Mouse (Mus musculus) brain, embryonic 14.5 days (tissue): ENCODE measurements around the gene Kdm6b.
"Not testable (repeated sequence)": the region's sequence is repeated elsewhere in the genome, so short reads cannot be mapped to it uniquely, and the experiment has no call there.

Experiments
- CTCF ChIP-seq: fragments of 200-500 bp; IDR thresholded peaks from 2 replicates; pipeline ENCODE4 v1.5.1; 2012; ENCODE audit warnings: inconsistent platforms, mild to moderate bottlenecking, moderate library complexity, borderline replicate concordance; ENCODE audit not compliant: insufficient read depth, insufficient read length; ENCODE audit errors: extremely low read depth
- POLR2A ChIP-seq: fragments of 200-500 bp; IDR thresholded peaks from 2 replicates; pipeline ENCODE4 v1.6.1; 2012; ENCODE audit warnings: mild to moderate bottlenecking, inconsistent platforms, borderline replicate concordance; ENCODE audit not compliant: poor library complexity, insufficient read depth, insufficient read length, severe bottlenecking; ENCODE audit errors: extremely low read depth

GRCm38 (mm10) chr11:69395235-69395633 lies 18.2 kb downstream of the Kdm6b start, which contains the start of the genes Naa38 and Cyb5d1:
- TF ChIP-seq CTCF, POLR2A: not testable (repeated sequence)
